Mouse (Mus musculus) midbrain, embryonic 12.5 days (tissue): ENCODE results near the gene Fgg. TPM values are rescaled to one million over a fixed set of nuclear protein-coding genes. Genes with fewer than 3 reads are reported as not detected.

ENCODE experiments used
- ATAC-seq: fragments of 200-750 bp; cut with Nextera tagmentation; 2 replicates; pipeline ENCODE4 v1.8.0; 2017; ENCODE audit warnings: low read depth, moderate TSS enrichment, moderate library complexity; ENCODE audit not compliant: low FRiP score
- H3K27ac ChIP-seq: fragments of 300-500 bp; sonication (generic); replicated peaks from 2 replicates; pipeline ENCODE4 v1.5.1; 2016; ENCODE audit warnings: mild to moderate bottlenecking
- H3K27me3 ChIP-seq: fragments of 300-500 bp; sonication (generic); 2 replicates; pipeline ENCODE4 v1.6.1; 2016; ENCODE audit warnings: mild to moderate bottlenecking
- H3K36me3 ChIP-seq: fragments of 300-500 bp; sonication (generic); 2 replicates; pipeline ENCODE4 v1.6.1; 2016
- H3K4me1 ChIP-seq: fragments of 300-500 bp; sonication (generic); 2 replicates; pipeline ENCODE4 v1.6.1; 2016
- H3K4me2 ChIP-seq: fragments of 300-500 bp; sonication (generic); replicated peaks from 2 replicates; pipeline ENCODE4 v1.6.1; 2016; ENCODE audit warnings: mild to moderate bottlenecking, moderate library complexity
- H3K4me3 ChIP-seq: fragments of 300-500 bp; sonication (generic); 2 replicates; pipeline ENCODE4 v1.5.1; 2016; ENCODE audit warnings: mild to moderate bottlenecking
- H3K9ac ChIP-seq: fragments of 300-500 bp; sonication (generic); replicated peaks from 2 replicates; pipeline ENCODE4 v1.6.1; 2016; ENCODE audit warnings: mild to moderate bottlenecking, moderate library complexity
- H3K9me3 ChIP-seq: fragments of 300-500 bp; sonication (generic); 2 replicates; pipeline ENCODE4 v1.6.1; 2016; ENCODE audit warnings: mild to moderate bottlenecking
- WGBS: fragments of 180-500 bp; shearing (Covaris S2); methylation state at CpG from one replicate; pipeline ENCODE4 v1.1.7; 2016; 5-methylcytosine and 5-hydroxymethylcytosine counted together
- polyA plus RNA-seq: library from polyadenylated mRNA; unstranded; fragments of >200 nt; fragmentation: Nextera tagmentation; extraction: Ambion mirVana; gene quantifications from 2 replicates; pipeline ENCODE4 v1.2.1, GENCODE M21; 2016

The Fgg gene
- polyA plus RNA-seq, result 0.43 TPM in 1 of 2 replicates, not detected in the other

DNA sequence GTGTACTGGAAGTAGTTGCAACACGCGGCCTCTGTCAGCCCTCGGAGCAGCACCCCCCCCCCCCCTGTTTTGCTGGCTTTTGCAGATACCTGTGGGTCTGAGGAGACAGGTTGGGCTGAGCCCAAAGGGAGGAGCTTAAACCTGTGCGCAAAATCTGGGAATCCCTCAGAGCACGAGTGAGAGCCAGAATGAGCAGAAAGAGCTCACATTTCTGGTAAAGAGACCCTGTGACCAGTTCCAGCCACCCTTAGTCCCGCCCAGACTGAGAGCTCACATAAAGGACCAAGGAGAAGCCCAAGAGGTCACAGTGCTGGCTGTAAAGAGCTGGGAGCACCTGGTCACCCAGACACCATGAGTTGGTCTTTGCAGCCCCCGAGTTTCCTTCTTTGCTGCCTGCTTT lies at the start of gene Fgg:
Gene Fgg (plus strand): TSS at position 168 of the 400 bp plus-strand sequence.
- Histone ChIP-seq H3K27ac (no peak within 1 kb of the TSS), H3K4me3 (no peak within 1 kb of the TSS), H3K27me3 (no peaks in the 10 kb centered on the region), H3K9ac (no peak within 1 kb of the TSS), H3K9me3 (no peaks in the 10 kb centered on the region), H3K4me2 (no peak within 1 kb of the TSS), H3K36me3 (no peaks in the 10 kb centered on the region), H3K4me1 (no peaks in the 10 kb centered on the region)
- ATAC-seq, result no peak
- WGBS, result 55% methylated on average over 7 of the region's 7 CpGs

DNA sequence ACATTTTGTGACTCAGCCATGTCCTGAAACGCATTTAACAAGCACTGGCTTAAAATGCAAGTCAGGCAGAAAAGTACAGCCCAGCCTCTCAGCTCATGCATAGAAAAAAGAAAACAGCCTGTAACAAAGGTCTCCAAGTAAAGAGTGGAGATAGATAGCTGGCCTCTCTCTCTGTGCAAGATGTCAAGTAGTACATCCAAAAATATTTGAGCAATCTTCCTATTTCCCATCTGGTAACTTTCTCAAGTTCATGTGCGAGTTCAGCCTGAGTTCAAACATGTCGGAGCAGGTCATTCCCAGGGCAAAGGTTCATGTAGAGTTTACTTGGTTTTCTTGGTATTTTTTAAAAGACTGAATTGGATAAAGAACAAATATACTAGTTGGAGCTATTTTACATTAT lies 36.5 kb upstream of the Fgg start:
- no peak overlapping the region for H3K4me3 ChIP-seq
- no peak overlapping the region for H3K9ac ChIP-seq
- 0 out of 2 replicates have a peak, but pooled peaks cover 3% of the 10 kb centered on the region for H3K4me1 ChIP-seq
- no peak for ATAC-seq
- H3K9me3 ChIP-seq, result no peaks in the 10 kb centered on the region
- H3K36me3 ChIP-seq, result no peaks in the 10 kb centered on the region
- no peak overlapping the region for H3K27ac ChIP-seq
- H3K27me3 ChIP-seq, result no peaks in the 10 kb centered on the region
- H3K4me2 ChIP-seq, result no peak overlapping the region
- 88% methylated on average over 3 of the region's 3 CpGs for WGBS

DNA sequence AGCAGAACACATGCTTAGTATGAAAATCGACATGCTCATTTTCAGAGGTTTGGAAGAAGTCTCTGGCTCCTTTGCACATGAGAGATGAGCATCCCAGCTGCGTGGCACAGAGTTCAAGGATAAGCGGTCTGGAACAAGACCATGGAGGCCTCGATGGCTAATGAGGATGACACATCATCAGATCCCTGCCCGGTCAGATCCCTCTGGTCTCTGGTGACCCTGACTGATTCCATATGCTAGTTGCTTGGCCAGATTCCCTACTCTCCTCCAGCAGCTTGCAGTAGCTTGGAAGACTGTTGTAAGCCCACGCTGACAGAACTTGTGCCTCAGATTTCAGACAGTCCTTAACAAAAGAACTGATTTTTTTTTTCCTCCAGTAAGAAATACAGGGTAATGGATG lies 26.7 kb upstream of the Fgg start:
- Histone ChIP-seq H3K27me3 (no peaks in the 10 kb centered on the region), H3K27ac (no peak overlapping the region), H3K9ac (no peak overlapping the region), H3K4me3 (no peak overlapping the region), H3K4me2 (no peak overlapping the region), H3K36me3 (no peaks in the 10 kb centered on the region), H3K4me1 (no peaks in the 10 kb centered on the region), H3K9me3 (no peaks in the 10 kb centered on the region)
- 83% methylated on average over 6 of the region's 6 CpGs for WGBS
- no peak for ATAC-seq

DNA sequence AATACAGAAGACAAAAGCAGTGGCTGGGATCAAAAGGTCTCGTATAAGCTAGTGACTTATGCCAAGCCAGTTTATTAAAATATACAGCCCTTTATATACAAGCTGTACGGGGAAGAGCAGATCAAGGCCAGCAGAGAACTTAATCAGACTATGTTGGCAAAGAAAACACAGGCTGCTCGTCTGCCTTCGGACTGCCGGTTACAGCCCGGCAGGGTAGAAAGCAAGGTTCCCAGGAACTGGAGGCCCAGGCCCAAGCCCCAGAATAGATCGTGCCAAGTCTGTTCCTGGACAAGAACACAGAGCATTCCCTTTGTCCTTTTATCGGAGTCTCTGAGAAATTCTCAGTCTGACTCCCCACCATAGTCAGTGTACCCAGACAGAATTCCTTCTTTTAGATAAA lies 25.7 kb upstream of the Fgg start:
- Histone ChIP-seq H3K4me3 (no peak overlapping the region), H3K4me1 (no peaks in the 10 kb centered on the region), H3K27ac (no peak overlapping the region), H3K9me3 (no peaks in the 10 kb centered on the region), H3K9ac (no peak overlapping the region), H3K27me3 (no peaks in the 10 kb centered on the region), H3K36me3 (no peaks in the 10 kb centered on the region), H3K4me2 (no peak overlapping the region)
- whole genome bisulfite sequencing, result 77% methylated on average over 8 of the region's 8 CpGs
- no peak for ATAC-seq

DNA sequence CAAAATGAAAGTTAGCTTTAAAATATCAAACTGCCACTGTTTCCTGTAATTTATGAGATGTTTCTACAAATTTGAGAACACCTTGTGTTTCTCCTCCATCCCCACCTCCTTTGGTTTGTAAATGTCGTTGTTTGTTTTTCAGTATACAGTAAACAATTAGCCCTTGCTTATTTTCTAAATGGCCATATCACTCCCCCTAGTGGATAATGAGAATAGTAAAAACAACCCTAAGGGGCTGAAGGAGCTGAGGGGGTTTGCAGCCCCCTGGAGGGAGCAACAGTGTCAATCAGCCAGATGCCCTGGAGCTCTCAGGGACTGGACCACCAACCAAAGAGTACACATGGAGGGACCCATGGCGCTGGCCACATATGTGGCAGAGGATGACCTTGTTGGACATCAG lies 22.7 kb upstream of the Fgg start:
- H3K4me1 ChIP-seq, result no peaks in the 10 kb centered on the region
- H3K9me3 ChIP-seq, result no peaks in the 10 kb centered on the region
- H3K4me3 ChIP-seq, result no peak overlapping the region
- no peak overlapping the region for H3K9ac ChIP-seq
- no peak overlapping the region for H3K4me2 ChIP-seq
- 75% methylated on average over 2 of the region's 2 CpGs for WGBS
- H3K36me3 ChIP-seq, result no peaks in the 10 kb centered on the region
- no peak for ATAC-seq
- H3K27ac ChIP-seq, result no peak overlapping the region
- no peaks in the 10 kb centered on the region for H3K27me3 ChIP-seq

DNA sequence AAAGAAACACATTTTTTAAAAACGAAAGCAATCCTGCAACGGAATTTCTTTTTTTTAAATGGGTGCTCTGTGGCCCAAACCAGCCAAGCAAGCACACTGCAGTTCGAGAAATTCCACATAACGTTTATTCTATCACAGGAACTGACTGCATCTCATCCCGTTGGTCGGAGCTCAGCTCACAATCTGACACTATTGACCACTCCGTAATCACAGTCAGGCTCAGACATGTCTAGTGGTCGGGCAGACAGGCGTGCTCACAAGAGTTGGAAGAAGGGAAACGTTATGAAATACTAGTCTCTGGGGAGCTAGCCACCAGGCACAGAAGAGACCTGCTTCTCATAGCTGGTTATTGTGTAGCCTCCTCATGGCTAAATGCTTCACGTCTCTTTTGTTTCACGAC lies 15.6 kb upstream of the Fgg start:
- Histone ChIP-seq H3K27ac (no peak overlapping the region), H3K4me2 (no peak overlapping the region), H3K4me3 (no peak overlapping the region), H3K4me1 (peaks cover 6% of the 10 kb centered on the region; the same call in 1 of the 2 replicates), H3K9ac (no peak overlapping the region), H3K27me3 (peaks cover 21% of the 10 kb centered on the region), H3K9me3 (no peaks in the 10 kb centered on the region), H3K36me3 (no peaks in the 10 kb centered on the region)
- no peak for ATAC-seq
- 86% methylated on average over 12 of the region's 12 CpGs for WGBS

DNA sequence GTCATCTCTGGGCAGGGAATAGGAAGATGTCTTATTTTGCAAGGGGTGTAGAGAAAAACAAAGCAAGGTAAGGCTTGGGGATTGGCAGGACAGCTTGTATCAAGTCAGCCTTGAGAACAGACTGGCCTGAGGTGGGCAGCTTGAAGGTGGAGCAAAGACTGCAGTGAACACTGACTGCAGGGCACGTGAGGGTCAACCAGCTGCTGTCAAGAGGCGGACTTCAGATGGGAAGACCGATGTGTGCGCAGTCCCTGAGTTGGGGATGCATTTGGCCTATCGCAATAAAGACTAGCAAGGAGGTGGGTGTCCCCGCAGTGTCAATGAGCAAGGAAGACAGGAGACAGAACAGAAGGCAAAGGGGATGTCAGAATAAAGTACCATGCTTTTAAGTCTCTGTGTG lies 14.6 kb upstream of the Fgg start:
- Histone ChIP-seq H3K4me1 (peaks cover 6% of the 10 kb centered on the region; the same call in 1 of the 2 replicates), H3K4me2 (no peak overlapping the region), H3K27ac (no peak overlapping the region), H3K9ac (no peak overlapping the region), H3K27me3 (peaks cover 24% of the 10 kb centered on the region), H3K9me3 (no peaks in the 10 kb centered on the region), H3K4me3 (no peak overlapping the region), H3K36me3 (no peaks in the 10 kb centered on the region)
- WGBS, result 90% methylated on average over 6 of the region's 6 CpGs
- ATAC-seq, result no peak

DNA sequence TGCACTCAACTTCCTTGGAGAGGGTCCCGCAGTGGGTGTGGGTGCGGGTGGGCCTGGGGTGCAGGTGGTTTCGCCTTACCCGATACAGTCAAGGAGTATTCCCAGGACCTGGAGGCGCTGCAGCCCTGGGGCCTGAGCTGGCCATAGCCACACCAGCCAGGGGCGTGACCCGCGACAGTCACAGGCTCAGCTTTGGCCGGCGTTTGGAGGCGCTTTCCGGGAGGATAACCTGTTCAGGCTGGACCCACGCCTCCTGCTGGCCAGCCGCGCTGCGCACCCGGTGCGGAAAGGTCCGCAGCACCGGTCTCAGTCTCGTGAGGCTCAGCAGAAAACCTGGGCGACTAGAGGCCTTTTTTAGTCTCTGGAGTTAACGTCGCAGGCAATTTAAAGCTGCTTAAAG lies 12.2 kb upstream of the Fgg start:
- H3K27ac ChIP-seq, result no peak overlapping the region
- H3K27me3 ChIP-seq, result peaks cover 24% of the 10 kb centered on the region
- WGBS, result 3% methylated on average over 24 of the region's 24 CpGs
- H3K9me3 ChIP-seq, result no peaks in the 10 kb centered on the region
- H3K9ac ChIP-seq, result 0 out of 2 replicates have a peak overlapping the region, but pooled peaks have one; percentile 12
- peak overlapping the region; percentile 26 for H3K4me3 ChIP-seq
- ATAC-seq, result peak; percentile 70
- H3K36me3 ChIP-seq, result no peaks in the 10 kb centered on the region
- peak overlapping the region; percentile 49 for H3K4me2 ChIP-seq
- H3K4me1 ChIP-seq, result peaks cover 11% of the 10 kb centered on the region; the same call in 1 of the 2 replicates

DNA sequence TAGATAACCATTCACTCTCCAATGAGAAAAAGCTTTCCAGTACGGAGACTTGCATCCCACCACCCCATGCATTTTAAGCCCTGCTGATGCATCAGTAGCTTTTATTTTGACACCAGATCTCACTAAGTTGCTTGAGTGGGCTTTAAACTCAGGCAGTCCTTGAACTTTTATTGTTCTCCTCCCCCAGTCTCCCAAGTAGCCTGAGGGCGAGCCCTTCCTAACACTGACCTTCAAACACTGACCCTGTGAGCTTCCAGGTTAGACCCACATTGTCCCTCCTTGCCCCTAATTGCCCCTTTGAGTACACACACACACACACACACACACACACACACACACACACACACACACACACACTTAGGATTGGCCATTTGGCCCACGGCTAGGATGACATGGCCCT lies 10.9 kb upstream of the Fgg start:
- Histone ChIP-seq H3K4me3 (no peak overlapping the region), H3K36me3 (no peaks in the 10 kb centered on the region), H3K27ac (no peak overlapping the region), H3K9ac (no peak overlapping the region), H3K9me3 (no peaks in the 10 kb centered on the region), H3K4me1 (peaks cover 11% of the 10 kb centered on the region; the same call in 1 of the 2 replicates), H3K4me2 (no peak overlapping the region), H3K27me3 (peaks cover 24% of the 10 kb centered on the region)
- 83% methylated on average over 3 of the region's 3 CpGs for WGBS
- no peak for ATAC-seq

DNA sequence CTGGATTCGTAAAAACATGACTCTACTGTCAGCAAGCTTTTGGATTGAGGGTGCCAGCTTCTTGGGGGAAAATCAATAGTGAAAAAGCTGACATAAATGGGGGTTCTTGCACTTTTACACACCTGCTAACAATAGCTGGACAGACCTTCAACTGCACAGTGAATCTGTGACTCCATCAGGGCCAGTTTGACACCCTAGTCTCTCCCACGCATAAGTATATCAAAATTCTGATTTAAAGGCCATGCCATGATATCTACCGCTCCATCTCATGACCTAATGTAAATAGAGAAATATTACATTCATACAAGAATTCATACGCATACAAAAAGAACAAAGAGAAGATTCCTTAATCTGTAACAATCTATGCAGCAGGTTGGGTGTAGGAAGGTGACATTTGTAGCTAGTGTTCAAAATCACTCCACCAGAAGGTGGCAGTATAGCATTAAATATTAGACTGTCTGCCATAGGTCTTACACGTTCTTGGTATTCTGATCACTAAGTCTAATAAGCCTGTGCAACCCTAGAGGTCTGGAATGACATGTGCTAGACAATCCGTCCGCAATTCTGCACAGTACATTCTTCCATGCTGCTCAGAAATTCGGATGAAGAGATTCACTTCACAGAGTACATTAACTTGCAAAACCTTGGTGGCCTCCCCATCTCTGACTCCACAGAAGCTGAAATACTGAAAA lies 8.6 kb upstream of the Fgg start:
- H3K27ac ChIP-seq, result no peak overlapping the region
- H3K4me2 ChIP-seq, result no peak overlapping the region
- WGBS, result 32% methylated on average over 8 of the region's 8 CpGs
- peaks cover 11% of the 10 kb centered on the region; the same call in 1 of the 2 replicates for H3K4me1 ChIP-seq
- no peak overlapping the region for H3K9ac ChIP-seq
- peaks cover 24% of the 10 kb centered on the region for H3K27me3 ChIP-seq
- ATAC-seq, result peak; percentile 86
- no peaks in the 10 kb centered on the region for H3K36me3 ChIP-seq
- no peak overlapping the region for H3K4me3 ChIP-seq
- H3K9me3 ChIP-seq, result no peaks in the 10 kb centered on the region

DNA sequence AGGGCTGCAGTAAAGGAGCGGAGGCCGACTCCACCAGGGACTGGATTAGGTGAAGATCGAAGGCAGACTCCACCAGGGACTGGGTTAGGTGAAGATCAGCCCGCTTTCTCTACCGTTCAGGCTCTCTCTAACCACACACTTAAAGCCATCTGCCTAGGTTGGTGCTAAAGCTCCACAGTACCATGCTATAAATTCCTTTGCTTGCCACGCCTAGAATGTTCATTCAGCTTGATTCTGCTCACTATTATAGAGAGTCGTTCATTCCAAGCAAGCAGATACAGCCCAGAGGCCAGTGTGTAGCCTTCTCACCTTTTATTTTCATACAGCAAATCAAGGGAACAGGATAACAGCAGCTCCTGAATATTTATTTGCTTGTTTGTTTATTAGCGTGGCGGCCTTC lies 7.5 kb upstream of the Fgg start:
- no peaks in the 10 kb centered on the region for H3K36me3 ChIP-seq
- 84% methylated on average over 9 of the region's 9 CpGs for WGBS
- H3K27me3 ChIP-seq, result peaks cover 19% of the 10 kb centered on the region
- H3K27ac ChIP-seq, result no peak overlapping the region
- H3K4me2 ChIP-seq, result no peak overlapping the region
- no peak overlapping the region for H3K4me3 ChIP-seq
- ATAC-seq, result no peak
- no peak overlapping the region for H3K9ac ChIP-seq
- H3K9me3 ChIP-seq, result no peaks in the 10 kb centered on the region
- H3K4me1 ChIP-seq, result peaks cover 11% of the 10 kb centered on the region; the same call in 1 of the 2 replicates

DNA sequence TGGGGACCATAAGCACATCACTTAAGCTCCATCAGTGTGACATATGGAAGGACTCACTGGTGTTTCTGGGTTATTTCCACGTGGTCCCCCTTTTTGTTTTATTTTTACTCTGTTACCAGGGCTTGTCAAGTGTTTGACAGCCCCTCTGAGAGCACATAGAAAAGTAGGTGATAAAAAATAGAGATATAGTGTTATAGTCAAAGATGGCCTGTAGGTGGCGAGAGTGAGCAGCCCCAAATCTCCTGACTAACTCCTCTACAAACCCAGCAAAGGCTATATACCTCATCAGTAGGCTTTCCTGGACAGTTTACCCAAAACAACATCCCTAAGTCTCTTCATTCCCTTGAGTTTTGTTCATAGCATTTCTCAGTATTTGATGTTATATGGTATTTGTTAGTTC lies 5.3 kb upstream of the Fgg start:
- H3K27me3 ChIP-seq, result 0 out of 2 replicates have a peak, but pooled peaks cover under 1% of the 10 kb centered on the region
- H3K4me1 ChIP-seq, result peaks cover 4% of the 10 kb centered on the region; the same call in 1 of the 2 replicates
- no peak overlapping the region for H3K4me2 ChIP-seq
- 0% methylated on average over 2 of the region's 2 CpGs for WGBS
- no peak overlapping the region for H3K9ac ChIP-seq
- H3K9me3 ChIP-seq, result no peaks in the 10 kb centered on the region
- H3K36me3 ChIP-seq, result no peaks in the 10 kb centered on the region
- no peak overlapping the region for H3K27ac ChIP-seq
- H3K4me3 ChIP-seq, result no peak overlapping the region
- ATAC-seq, result no peak

DNA sequence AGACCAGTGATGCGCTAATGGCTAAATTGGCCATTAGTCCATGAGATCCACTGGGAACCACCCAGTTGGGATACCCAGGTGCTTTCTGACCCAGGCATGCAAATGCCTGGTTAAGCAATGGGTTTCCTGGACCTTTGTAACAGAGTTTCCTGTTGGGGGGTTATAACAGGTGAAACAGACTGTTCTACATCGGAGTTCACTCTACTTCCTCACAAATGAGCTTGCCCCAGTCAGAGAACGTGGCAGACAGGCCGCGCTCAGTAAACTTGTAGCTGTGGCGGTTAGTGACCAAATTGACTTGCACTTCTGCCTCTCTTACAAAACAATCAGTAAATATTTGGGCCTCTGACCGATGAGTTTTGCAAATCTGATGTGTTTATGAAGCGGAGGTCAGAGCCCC lies 4.5 kb upstream of the Fgg start:
- peaks cover 4% of the 10 kb centered on the region; the same call in 1 of the 2 replicates for H3K4me1 ChIP-seq
- H3K4me3 ChIP-seq, result no peak overlapping the region
- H3K9ac ChIP-seq, result no peak overlapping the region
- ATAC-seq, result no peak
- WGBS, result 89% methylated on average over 8 of the region's 8 CpGs
- H3K27ac ChIP-seq, result no peak overlapping the region
- no peak overlapping the region for H3K4me2 ChIP-seq
- no peaks in the 10 kb centered on the region for H3K27me3 ChIP-seq
- H3K36me3 ChIP-seq, result no peaks in the 10 kb centered on the region
- H3K9me3 ChIP-seq, result no peaks in the 10 kb centered on the region
